Comparison of ENCODE assay signal across 7 mouse cellular contexts in the genomic region with DNA sequence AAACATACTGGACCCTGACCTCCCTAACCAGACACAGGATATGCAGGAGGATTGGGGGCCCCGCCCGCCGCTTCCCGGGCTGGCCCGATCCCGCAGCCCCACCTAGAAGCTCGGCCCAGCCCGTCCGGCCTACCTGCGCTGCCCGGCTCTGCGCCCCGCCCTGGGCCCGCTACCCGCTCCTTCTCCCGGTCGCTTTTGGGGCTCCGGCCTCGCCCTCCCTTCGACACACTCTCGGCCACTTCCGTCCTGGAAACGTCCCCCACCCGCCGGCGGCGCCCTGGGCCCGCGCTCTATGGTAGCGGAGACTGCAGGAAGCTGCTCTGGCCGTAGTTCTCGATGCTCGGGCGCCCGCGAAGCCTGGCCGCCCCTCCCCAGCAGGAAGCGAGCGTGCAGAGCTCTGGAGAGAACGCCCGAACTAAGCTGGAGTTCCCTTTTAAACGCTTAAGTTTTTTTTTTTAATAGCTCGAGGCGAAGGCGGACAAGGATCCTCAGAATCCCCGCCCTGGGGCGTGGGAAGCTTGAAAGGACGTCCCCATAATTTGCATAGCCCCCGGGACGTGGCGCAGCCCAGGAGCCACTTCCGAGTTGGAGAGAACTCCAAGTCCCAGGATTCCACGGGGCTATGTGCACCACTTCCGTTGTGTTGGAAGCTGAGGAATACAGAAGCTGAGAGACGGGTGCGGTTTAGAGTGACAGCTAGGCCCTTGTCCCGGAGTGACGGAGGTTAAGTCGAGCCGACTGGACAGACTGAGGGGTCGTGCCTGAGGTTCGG. TPM values are rescaled to one million over a fixed set of nuclear protein-coding genes. Genes with fewer than 3 reads are reported as not detected.
A peak's percentile ranks its signal among the peaks of the same experiment; 100 is the strongest.
DNase-seq lines count a peak whose midpoint lies in the region; ATAC-seq and TF ChIP-seq lines count a peak whose summit lies in the region.

A gene (plus strand): TSS at position 336 of the 772 bp plus-strand sequence.
A gene (minus strand): TSS at position 695 of the 772 bp plus-strand sequence.

- H3K27me3 ChIP-seq in embryonic facial prominence, embryonic 10.5 days (replicated peaks; ENCODE audit: low read depth, poor library complexity, severe bottlenecking): no peaks in the 10 kb centered on the region
- no peaks in the 10 kb centered on the region for H3K27me3 ChIP-seq in intestine, postnatal 0 days (replicated peaks; ENCODE audit: control insufficient read depth, insufficient read depth, low read length)
- no peaks in the 10 kb centered on the region for H3K27me3 ChIP-seq in midbrain, embryonic 12.5 days
- no peaks in the 10 kb centered on the region for H3K27me3 ChIP-seq in small intestine, adult 2 months (ENCODE audit: control insufficient read depth, insufficient read depth, low read length)

- peak; percentile 90 for ATAC-seq in intestine, postnatal 0 days
- peak; percentile 96 for ATAC-seq in midbrain, embryonic 12.5 days (ENCODE audit: low FRiP score, low read depth)

- H3K9me3 ChIP-seq in embryonic facial prominence, embryonic 10.5 days: no peaks in the 10 kb centered on the region
- H3K9me3 ChIP-seq in intestine, postnatal 0 days (ENCODE audit: control insufficient read depth): no peaks in the 10 kb centered on the region
- no peaks in the 10 kb centered on the region for H3K9me3 ChIP-seq in midbrain, embryonic 12.5 days

- peak within 1 kb of the TSS; percentile 72 for H3K4me2 ChIP-seq in intestine, postnatal 0 days (replicated peaks; ENCODE audit: low read depth)
- peak within 1 kb of the TSS; percentile 87 for H3K4me2 ChIP-seq in midbrain, embryonic 12.5 days (replicated peaks)

- H3K4me3 ChIP-seq in embryonic facial prominence, embryonic 10.5 days: peak within 1 kb of the TSS; percentile 94
- peak within 1 kb of the TSS; percentile 81 for H3K4me3 ChIP-seq in intestine, postnatal 0 days (ENCODE audit: low read depth, low read length)
- peak within 1 kb of the TSS; percentile 92 for H3K4me3 ChIP-seq in midbrain, embryonic 12.5 days
- H3K4me3 ChIP-seq in small intestine, adult 2 months (ENCODE audit: low read depth, low read length): peak within 1 kb of the TSS; percentile 84

- peak; percentile 57 for TF ChIP-seq POLR2A in small intestine, adult 2 months (IDR thresholded peaks at IDR 0.05; ENCODE audit: low read depth, low read length)

- under 1% methylated on average over 62 of the region's 62 CpGs for WGBS in embryonic facial prominence, embryonic 10.5 days
- under 1% methylated on average over 62 of the region's 62 CpGs for WGBS in intestine, postnatal 0 days
- under 1% methylated on average over 62 of the region's 62 CpGs for WGBS in midbrain, embryonic 12.5 days
- WGBS in small intestine, adult 2 months: under 1% methylated on average over 62 of the region's 62 CpGs

- peak within 1 kb of the TSS; percentile 87 for H3K9ac ChIP-seq in intestine, postnatal 0 days (ENCODE audit: low read depth, low read length)
- peak within 1 kb of the TSS; percentile 93 for H3K9ac ChIP-seq in midbrain, embryonic 12.5 days (replicated peaks)

- intact Hi-C loops in left cerebral cortex, postnatal 4 days (cut with DNase I): no loop called here

- H3K36me3 ChIP-seq in embryonic facial prominence, embryonic 10.5 days (replicated peaks): peaks cover 35% of the 10 kb centered on the region
- H3K36me3 ChIP-seq in intestine, postnatal 0 days (ENCODE audit: control insufficient read depth, insufficient read depth): peaks cover 26% of the 10 kb centered on the region
- peaks cover 27% of the 10 kb centered on the region for H3K36me3 ChIP-seq in midbrain, embryonic 12.5 days
- H3K36me3 ChIP-seq in small intestine, adult 2 months (ENCODE audit: control insufficient read depth, insufficient read depth, low read length): peaks cover 25% of the 10 kb centered on the region

- H3K27ac ChIP-seq in embryonic facial prominence, embryonic 10.5 days (replicated peaks): peak within 1 kb of the TSS; percentile 97
- H3K27ac ChIP-seq in intestine, postnatal 0 days (ENCODE audit: low read depth, low read length): peak within 1 kb of the TSS; percentile 99
- peak within 1 kb of the TSS; percentile 98 for H3K27ac ChIP-seq in midbrain, embryonic 12.5 days (replicated peaks)
- H3K27ac ChIP-seq in small intestine, adult 2 months (ENCODE audit: insufficient read depth, low read depth, low read length): peak within 1 kb of the TSS; percentile 93

- H3K4me1 ChIP-seq in embryonic facial prominence, embryonic 10.5 days: peaks cover 58% of the 10 kb centered on the region
- peaks cover 2% of the 10 kb centered on the region; the same call in 1 of the 2 replicates for H3K4me1 ChIP-seq in intestine, postnatal 0 days (replicated peaks; ENCODE audit: control insufficient read depth, insufficient read depth, low read length)
- peaks cover 49% of the 10 kb centered on the region for H3K4me1 ChIP-seq in midbrain, embryonic 12.5 days
- peaks cover 17% of the 10 kb centered on the region; the same call in 1 of the 2 replicates for H3K4me1 ChIP-seq in small intestine, adult 2 months (ENCODE audit: control insufficient read depth, insufficient read depth, insufficient read length, low read length)

- peak; percentile 94 for DNase-seq in adrenal gland, postnatal 10 days
- peak; percentile 94 for DNase-seq in embryonic facial prominence, embryonic 10.5 days (ENCODE audit: low spot score)
- peak; percentile 85 for DNase-seq in gonadal fat pad, adult 2 months (ENCODE audit: low read depth)
- DNase-seq in left cerebral cortex, postnatal 4 days: peak; percentile 93

- peak; percentile 38; the same call in 1 of the 2 replicates for TF ChIP-seq CTCF in intestine, postnatal 0 days (IDR thresholded peaks at IDR 0.05; ENCODE audit: low read depth)
- TF ChIP-seq CTCF in small intestine, adult 2 months (IDR thresholded peaks at IDR 0.05; ENCODE audit: extremely low read depth, insufficient read length, insufficient replicate concordance, low read depth, low read length): no peak

RNA-seq across cellular contexts. Expression of the first gene that starts in this region (rescaled TPM):
- 100 to 1,000 TPM in 1 of 2 experiments, 10 to 100 TPM in 1; 90.4 to 108 TPM for total RNA-seq in adrenal gland, postnatal 10 days (2021)
- polyA plus RNA-seq in embryonic facial prominence, embryonic 10.5 days (2016; fragmentation: Nextera tagmentation; extraction: Ambion mirVana): 35.7 and 36.0 TPM in 2 replicates
- 58.2 and 96.1 TPM in 2 replicates for polyA plus RNA-seq in gonadal fat pad, adult 2 months (2012; rRNA removed)
- polyA plus RNA-seq in intestine, postnatal 0 days (2015; fragmentation: Nextera tagmentation; extraction: Ambion mirVana): 102 and 114 TPM in 2 replicates
- total RNA-seq in left cerebral cortex, postnatal 4 days (2021): 10 to 100 TPM; 63.2 to 67.5 TPM
- polyA plus RNA-seq in midbrain, embryonic 12.5 days (2016; fragmentation: Nextera tagmentation; extraction: Ambion mirVana): 48.8 and 64.1 TPM in 2 replicates
- 66.9 and 133 TPM in 2 replicates for polyA plus RNA-seq in small intestine, adult 2 months (2012; rRNA removed)

RNA-seq across cellular contexts. Expression of the second gene that starts in this region (rescaled TPM):
- total RNA-seq in adrenal gland, postnatal 10 days (2021): 100 to 1,000 TPM; 171 to 192 TPM
- 53.1 and 53.5 TPM in 2 replicates for polyA plus RNA-seq in embryonic facial prominence, embryonic 10.5 days (2016; fragmentation: Nextera tagmentation; extraction: Ambion mirVana)
- polyA plus RNA-seq in gonadal fat pad, adult 2 months (2012; rRNA removed): 88.5 and 105 TPM in 2 replicates
- 41.6 and 47.7 TPM in 2 replicates for polyA plus RNA-seq in intestine, postnatal 0 days (2015; fragmentation: Nextera tagmentation; extraction: Ambion mirVana)
- 10 to 100 TPM; 49.1 to 59.1 TPM for total RNA-seq in left cerebral cortex, postnatal 4 days (2021)
- polyA plus RNA-seq in midbrain, embryonic 12.5 days (2016; fragmentation: Nextera tagmentation; extraction: Ambion mirVana): 64.5 and 64.6 TPM in 2 replicates
- polyA plus RNA-seq in small intestine, adult 2 months (2012; rRNA removed): 47.2 and 78.0 TPM in 2 replicates

Comparison
In these comparisons a context has a peak if more than half of its experiments do, and no peak if none do; other contexts are left out.
1. Peak in every context shown above with its lines: DNase-seq, ATAC-seq, H3K4me3 ChIP-seq and H3K27ac ChIP-seq.